Mouse (Mus musculus) Patski (cell line): ENCODE data around the gene Ttll11. TPM values are rescaled to one million over a fixed set of nuclear protein-coding genes. Genes with fewer than 3 reads are reported as not detected.

Experiments
- ATAC-seq: fragments of 100-300 bp; one replicate; pipeline ENCODE4 v1.8.0; 2021
- CTCF ChIA-PET: fragments of 350-600 bp; sonication (Branson Sonifier 250); formaldehyde crosslinking; loops from one replicate; lab custom pipeline; 2022; ENCODE audit warnings: inconsistent platforms; lab: Charles Lee
- POLR2A ChIA-PET: fragments of 350-600 bp; sonication (Branson Sonifier 250); formaldehyde crosslinking; loops from one replicate; lab custom pipeline; 2022; ENCODE audit warnings: antibody characterized with exemption, inconsistent platforms; lab: Charles Lee
- DNase-seq: peaks from one replicate; pipeline ENCODE4 v3.0.0-alpha.2; 2011; ENCODE audit warnings: low read depth, low spot score
- H3K27me3 ChIP-seq: fragments of 371-371 bp; one replicate; pipeline ENCODE4 v1.5.1; 2021
- CTCF ChIP-seq: fragments of 100-300 bp; IDR thresholded peaks from one replicate; pipeline ENCODE4 v1.5.1; 2021
- in situ Hi-C: fragments of 300-500 bp; cut with MboI; formaldehyde crosslinking; loops from 3 replicates; pipeline ENCODE4 v1.11.1; 2018; ENCODE audit warnings: low pct_unique_long_range_greater_than_20kb, mixed read lengths
- polyA plus RNA-seq: library from polyadenylated mRNA; unstranded; gene quantifications from one replicate; pipeline ENCODE4 v1.2.3, GENCODE M21; 2021

Ttll11 gene
- polyA plus RNA-seq, 1 experiment from 2014 or later, result 2.4 TPM

DNA sequence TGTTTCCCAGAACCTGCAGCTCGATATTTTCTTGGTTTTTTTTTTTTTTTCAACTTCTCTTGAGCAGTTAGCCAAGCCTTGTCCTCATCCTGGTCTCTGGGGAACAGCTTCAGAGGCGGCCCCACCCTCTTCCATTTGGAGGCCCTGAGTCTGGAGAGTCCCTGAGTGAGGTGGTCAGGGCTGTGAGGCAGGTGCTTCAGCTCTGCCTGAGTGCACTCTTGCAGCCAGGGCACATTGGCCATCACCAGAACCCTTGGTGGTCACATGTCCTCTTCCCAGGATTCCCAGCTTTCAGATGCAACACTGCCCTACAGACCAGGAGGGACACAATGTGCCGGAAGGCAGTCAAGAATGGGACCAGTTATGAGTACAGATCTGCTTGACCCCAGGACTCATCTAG is 169.7 kb downstream of the Ttll11 start:
- ChIA-PET POLR2A (interaction anchor here (0.6 kb wide), 1 partner anchor 78 kb away, joined by 3 read pairs; no protein-coding TSS in a partner anchor), CTCF (no interaction called here)
- no peak for DNase-seq
- TF ChIP-seq CTCF, result no peak
- no peaks in the 10 kb centered on the region for H3K27me3 ChIP-seq
- in situ Hi-C loops, result no loop called here
- ATAC-seq, result no peak

DNA sequence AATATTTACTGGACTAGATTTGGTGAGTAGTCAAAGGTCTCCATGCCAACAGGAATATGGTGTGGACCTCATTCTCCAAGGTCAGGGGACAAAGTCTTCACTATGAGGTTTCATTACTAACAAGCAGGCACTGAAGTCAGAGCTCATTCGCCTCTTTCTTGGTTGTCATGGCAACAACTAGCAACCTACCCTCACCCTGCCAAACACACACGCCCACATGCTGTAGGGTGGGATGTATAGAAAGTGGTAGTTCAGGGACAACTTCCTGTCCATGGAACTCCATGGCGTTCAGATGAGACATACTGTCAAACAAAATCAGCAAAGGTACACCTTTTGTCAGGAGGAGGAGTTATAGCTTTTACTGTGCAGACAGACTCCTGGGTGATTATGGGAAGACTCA is 170.6 kb downstream of the Ttll11 start:
- ATAC-seq (no peak), DNase-seq (no peak)
- TF ChIP-seq CTCF, result no peak
- H3K27me3 ChIP-seq, result no peaks in the 10 kb centered on the region
- POLR2A ChIA-PET, result no interaction called here
- CTCF ChIA-PET, result no interaction called here
- in situ Hi-C loops, result no loop called here

DNA sequence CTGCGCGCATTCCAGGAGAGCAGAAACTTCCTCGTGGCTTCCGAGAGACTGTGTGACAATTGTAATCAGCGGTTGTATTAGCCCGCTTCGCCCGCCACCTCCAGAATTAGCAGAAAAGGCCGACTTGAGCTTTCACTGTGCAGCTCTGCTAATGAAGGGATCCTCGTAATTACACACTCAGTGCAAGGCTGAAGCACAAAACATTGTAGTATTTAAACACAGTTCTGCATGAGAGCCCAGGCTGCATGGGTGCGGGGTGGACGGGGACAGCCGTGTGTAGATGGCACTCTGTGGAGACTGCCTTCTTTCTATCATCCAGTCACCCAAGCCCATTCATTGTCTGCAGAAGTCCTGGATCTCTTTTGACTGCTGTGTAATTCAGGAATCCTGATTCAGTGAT is 173.8 kb downstream of the Ttll11 start:
- ATAC-seq, result no peak
- CTCF ChIA-PET, result no interaction called here
- in situ Hi-C loops, result no loop called here
- DNase-seq, result no peak
- H3K27me3 ChIP-seq, result no peaks in the 10 kb centered on the region
- POLR2A ChIA-PET, result no interaction called here
- TF ChIP-seq CTCF, result no peak

DNA sequence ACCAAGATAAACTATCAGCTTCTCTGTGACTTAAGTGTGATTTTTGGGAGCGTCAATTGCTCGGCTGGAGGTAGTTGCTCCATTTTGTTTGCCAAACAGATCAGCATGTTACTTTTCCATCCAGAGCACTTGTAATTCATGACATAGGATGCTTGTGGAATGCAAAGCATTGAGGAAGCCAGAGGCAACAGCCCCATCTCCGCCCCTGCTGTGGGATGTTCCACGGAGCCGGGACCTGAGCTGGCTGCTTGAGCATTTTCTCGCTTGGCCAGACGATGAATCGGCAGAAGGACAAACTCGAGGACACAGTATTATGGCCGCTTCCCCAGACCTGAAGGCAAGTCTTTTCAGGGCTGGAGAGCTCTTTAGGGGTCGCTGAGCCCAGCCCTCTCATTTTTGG is 176.6 kb downstream of the Ttll11 start:
- CTCF ChIA-PET, result no interaction called here
- no peak for ATAC-seq
- POLR2A ChIA-PET, result no interaction called here
- no peak for DNase-seq
- TF ChIP-seq CTCF, result no peak
- in situ Hi-C loops, result no loop called here
- no peaks in the 10 kb centered on the region for H3K27me3 ChIP-seq

DNA sequence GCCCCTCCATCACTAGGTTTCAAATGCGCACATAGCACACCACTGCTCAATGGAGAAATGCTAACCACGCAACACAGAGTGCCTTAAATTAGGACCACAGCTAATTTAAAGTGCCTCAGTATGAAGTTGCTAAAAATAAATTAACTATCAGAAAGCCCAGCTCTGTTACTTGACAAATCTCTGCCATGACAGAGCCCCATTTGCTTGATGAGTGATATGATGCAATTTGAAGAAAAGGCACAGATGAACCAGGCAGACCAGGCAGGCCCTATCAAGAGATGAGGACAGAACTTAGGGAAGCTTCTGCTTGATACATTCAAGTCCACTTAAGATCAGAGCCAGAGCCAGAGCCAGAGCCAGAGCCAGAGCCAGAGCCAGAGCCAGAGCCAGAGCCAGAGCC is 178.0 kb downstream of the Ttll11 start:
- H3K27me3 ChIP-seq, result no peaks in the 10 kb centered on the region
- ChIA-PET CTCF (no interaction called here), POLR2A (no interaction called here)
- DNase-seq (no peak), ATAC-seq (no peak)
- in situ Hi-C loops, result no loop called here
- no peak for TF ChIP-seq CTCF

DNA sequence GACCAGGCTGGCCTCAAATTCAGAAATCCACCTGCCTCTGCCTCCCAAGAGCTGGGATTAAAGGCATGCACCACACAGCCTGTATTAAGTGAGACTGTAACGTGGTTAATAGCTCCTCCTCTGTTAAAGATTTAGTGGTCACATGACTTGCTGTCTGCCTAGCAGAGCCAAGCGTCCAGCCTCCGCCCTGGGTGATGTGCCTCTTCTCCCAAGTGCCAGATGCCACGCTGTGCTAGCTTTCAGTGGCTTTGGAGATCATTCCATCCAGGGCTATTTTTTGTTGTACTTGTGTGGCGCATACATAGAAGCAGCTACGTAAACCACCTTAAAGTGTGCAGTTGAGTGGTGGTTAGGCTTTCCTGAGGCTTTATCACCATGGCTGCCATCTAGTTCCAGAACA is 180.6 kb downstream of the Ttll11 start:
- no peaks in the 10 kb centered on the region for H3K27me3 ChIP-seq
- no peak for ATAC-seq
- no peak for TF ChIP-seq CTCF
- in situ Hi-C loops, result no loop called here
- ChIA-PET POLR2A (interaction anchor here (0.7 kb wide), 1 partner anchor 105 kb away, joined by 3 read pairs; no protein-coding TSS in a partner anchor), CTCF (interaction anchor here (1.9 kb wide), 1 partner anchor 10 kb away, joined by 4 read pairs; no protein-coding TSS in a partner anchor)
- DNase-seq, result no peak

DNA sequence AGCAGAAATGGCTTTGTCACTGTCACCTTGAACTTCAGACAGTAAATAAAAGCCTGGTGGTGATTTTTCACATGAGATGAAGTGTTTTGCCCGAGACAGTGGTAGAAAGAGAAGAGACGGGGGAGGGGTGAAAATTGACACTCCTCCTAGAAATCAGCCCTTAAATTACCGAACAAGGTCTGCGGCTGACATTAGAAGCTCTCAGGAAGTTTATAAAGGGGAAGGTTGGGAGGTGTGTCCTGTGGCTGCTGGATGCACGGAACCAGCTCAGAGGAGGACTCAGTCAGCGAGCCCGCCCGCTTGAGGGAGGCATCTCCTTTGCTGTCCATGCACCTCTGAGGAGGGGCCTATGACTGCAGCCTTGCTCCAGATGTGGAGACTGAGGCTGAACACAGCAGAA is 181.7 kb downstream of the Ttll11 start:
- ChIA-PET CTCF (no interaction called here), POLR2A (no interaction called here)
- no peak for DNase-seq
- H3K27me3 ChIP-seq, result no peaks in the 10 kb centered on the region
- no peak for ATAC-seq
- no peak for TF ChIP-seq CTCF
- in situ Hi-C loops, result no loop called here

DNA sequence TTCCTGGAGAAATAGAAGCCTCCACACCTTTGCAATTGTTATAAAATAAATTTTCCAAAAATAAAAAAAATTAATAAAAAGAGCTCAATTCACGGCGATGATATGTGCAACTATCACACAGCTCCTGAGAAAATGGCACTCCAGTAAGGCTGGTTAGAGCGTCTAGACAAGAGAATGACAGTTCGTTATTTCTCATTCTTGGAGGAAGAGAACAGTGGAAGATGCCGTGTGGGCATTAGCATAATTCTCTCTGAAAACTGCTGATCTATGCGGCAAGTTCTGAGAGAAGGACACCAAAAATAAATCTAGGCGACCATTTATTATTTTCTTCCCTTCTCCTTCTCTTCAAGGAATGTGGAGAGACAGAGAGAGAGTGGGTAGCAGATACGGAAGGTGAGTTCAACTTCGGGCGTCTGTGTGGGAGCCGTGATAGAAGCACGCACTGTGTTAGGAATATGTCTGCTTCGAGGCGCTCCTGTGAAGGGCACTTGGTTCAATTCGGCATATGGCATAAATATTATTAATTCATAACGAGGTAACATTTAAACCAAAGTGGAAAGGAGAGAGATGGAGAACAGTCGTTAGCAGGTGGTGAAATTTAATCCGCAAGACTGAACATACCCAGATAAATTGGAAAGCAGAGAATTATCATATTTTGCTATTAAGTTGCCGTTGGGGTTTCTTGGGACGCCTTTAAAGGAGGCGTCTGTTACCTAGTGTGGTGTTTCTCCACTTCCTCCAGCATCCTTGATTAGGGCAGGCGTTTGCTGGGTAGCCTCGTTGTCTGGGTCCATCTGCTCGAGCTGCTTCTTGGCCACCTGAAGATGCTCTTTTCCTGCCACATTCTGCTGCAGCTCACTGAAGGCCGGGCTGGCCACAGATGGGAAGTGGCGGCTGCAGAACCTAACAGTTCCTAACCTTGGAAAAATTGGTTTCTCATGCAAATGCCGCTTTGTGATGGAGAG is 190.1 kb downstream of the Ttll11 start:
- H3K27me3 ChIP-seq, result no peaks in the 10 kb centered on the region
- TF ChIP-seq CTCF, result no peak
- DNase-seq (no peak), ATAC-seq (no peak)
- CTCF ChIA-PET, result interaction anchor here (1.2 kb wide), 1 partner anchor 10 kb away, joined by 4 read pairs; no protein-coding TSS in a partner anchor
- in situ Hi-C loops, result no loop called here
- POLR2A ChIA-PET, result no interaction called here

DNA sequence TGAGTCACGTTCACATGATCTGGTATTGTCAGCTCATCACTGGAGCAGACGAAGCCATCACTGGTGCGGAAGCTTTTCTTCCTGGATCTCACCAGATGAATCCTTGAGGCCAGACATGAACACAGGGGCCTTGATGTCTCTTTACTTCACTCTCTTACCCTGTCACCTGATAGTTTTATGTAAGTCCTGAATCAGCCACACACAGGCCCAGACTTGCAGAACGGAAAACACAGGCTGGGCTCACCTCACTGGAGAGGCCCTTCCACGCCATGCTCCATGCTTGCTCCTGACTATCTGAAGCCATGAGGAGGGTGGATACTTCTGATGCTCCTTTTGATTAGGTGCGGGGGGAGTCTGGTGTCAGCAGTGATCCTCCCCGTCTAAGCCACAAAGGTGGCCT is 193.8 kb downstream of the Ttll11 start:
- TF ChIP-seq CTCF, result no peak
- POLR2A ChIA-PET, result no interaction called here
- CTCF ChIA-PET, result no interaction called here
- no peaks in the 10 kb centered on the region for H3K27me3 ChIP-seq
- in situ Hi-C loops, result no loop called here
- DNase-seq (no peak), ATAC-seq (no peak)

DNA sequence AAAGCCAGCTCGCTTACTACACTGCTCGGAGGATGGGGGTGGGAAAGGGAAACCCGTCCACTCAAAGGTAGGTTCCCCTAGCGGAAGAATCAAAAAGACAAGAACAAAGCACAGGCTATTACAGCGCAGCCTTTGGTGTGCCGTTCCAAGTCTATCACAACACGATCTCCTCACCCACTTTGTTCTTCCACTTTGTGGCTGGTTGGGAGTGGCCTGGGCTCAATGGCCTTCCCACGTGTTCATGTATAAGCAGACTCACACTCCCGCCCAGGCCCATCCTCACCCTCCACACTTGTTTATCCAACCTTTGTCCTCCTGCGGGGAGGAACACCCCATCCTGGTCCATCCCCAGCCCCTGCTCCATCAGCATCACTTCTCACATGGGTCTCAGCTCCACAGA is 196.3 kb downstream of the Ttll11 start:
- ChIA-PET POLR2A (no interaction called here), CTCF (no interaction called here)
- ATAC-seq (no peak), DNase-seq (no peak)
- no peak for TF ChIP-seq CTCF
- no peaks in the 10 kb centered on the region for H3K27me3 ChIP-seq
- in situ Hi-C loops, result no loop called here

DNA sequence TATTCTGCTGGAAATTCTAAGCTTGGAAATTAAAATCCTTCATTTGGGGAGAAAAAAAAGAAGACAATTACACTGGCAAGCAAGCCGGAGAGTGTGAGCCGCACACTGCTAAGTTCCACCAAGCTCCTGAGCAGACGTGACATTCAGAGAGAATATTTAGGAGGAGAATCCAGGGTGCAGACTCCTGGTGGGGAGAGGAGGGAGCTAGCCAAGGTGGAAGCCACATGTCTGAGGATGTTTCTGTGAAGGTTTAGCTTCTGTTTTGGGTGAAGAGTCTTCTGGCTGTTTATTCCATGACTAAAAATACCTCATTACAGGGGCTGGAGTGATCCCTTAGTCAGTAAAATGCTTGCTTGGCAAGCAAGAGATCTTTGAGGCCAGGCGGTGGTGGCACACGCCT is 200.4 kb downstream of the Ttll11 start:
- CTCF ChIA-PET, result no interaction called here
- no peak for ATAC-seq

More for the DNA sequence above, 200.4 kb downstream of the Ttll11 start:
- no peaks in the 10 kb centered on the region for H3K27me3 ChIP-seq
- in situ Hi-C loops, result no loop called here
- no peak for DNase-seq
- no peak for TF ChIP-seq CTCF
- POLR2A ChIA-PET, result no interaction called here
